7 mouse cellular contexts compared by ENCODE assay signal in genomic region chr17:28517441-28517955, GRCm38 (mm10). TPM values are rescaled to one million over a fixed set of nuclear protein-coding genes. Genes with fewer than 3 reads are reported as not detected.
DNase-seq lines count a peak whose midpoint lies in the region; ATAC-seq lines count a peak whose summit lies in the region.

Fkbp5 (minus strand) TSS chr17:28517527.

- DNase-seq in R1 (ENCODE audit: low read depth, low spot score) = peak; percentile 82
- DNase-seq in gastrocnemius, postnatal 25 days = peak; percentile 94
- no peak for DNase-seq in left cerebral cortex, postnatal 36 days (ENCODE audit: low spot score in 2 of 2)
- DNase-seq in right cerebral cortex, postnatal 25 days = peak; percentile 43

- peak within 1 kb of the TSS; percentile 94 for H3K4me2 ChIP-seq in hindbrain, embryonic 16.5 days (ENCODE audit: low read length)

- H3K9me3 ChIP-seq in hindbrain, embryonic 16.5 days (ENCODE audit: control insufficient read depth, low read length) = no peaks in the 10 kb centered on the region

- peak within 1 kb of the TSS; percentile 77 for H3K9ac ChIP-seq in hindbrain, embryonic 16.5 days (ENCODE audit: low read depth, low read length)

- H3K36me3 ChIP-seq in hindbrain, embryonic 16.5 days (ENCODE audit: control insufficient read depth, insufficient read depth, low read length) = no peaks in the 10 kb centered on the region

- H3K4me1 ChIP-seq in brown adipose tissue, adult 24 weeks (ENCODE audit: control insufficient read depth, insufficient read depth, insufficient read length, low read length) = peaks cover 17% of the 10 kb centered on the region
- peaks cover 18% of the 10 kb centered on the region for H3K4me1 ChIP-seq in hindbrain, embryonic 16.5 days (ENCODE audit: control insufficient read depth, insufficient read depth, low read depth, low read length)

- intact Hi-C loops in left cerebral cortex, postnatal 36 days (cut with DNase I) = no loop called here

- WGBS in hindbrain, embryonic 16.5 days = under 1% methylated on average over 16 of the region's 16 CpGs

- peak within 1 kb of the TSS; percentile 72 for H3K27ac ChIP-seq in brown adipose tissue, adult 24 weeks (replicated peaks; ENCODE audit: low read depth, low read length)
- H3K27ac ChIP-seq in hindbrain, embryonic 16.5 days (ENCODE audit: low read depth, low read length) = peak within 1 kb of the TSS; percentile 72

- no peak for ATAC-seq in hindbrain, embryonic 16.5 days
- no peak for ATAC-seq in megakaryocyte progenitor cell, adult 5-6 weeks (replicated peaks; ENCODE audit: poor library complexity)

- H3K27me3 ChIP-seq in hindbrain, embryonic 16.5 days (replicated peaks; ENCODE audit: control insufficient read depth, insufficient read depth, low read length) = peaks cover 6% of the 10 kb centered on the region

- peak within 1 kb of the TSS; percentile 65 for H3K4me3 ChIP-seq in brown adipose tissue, adult 24 weeks (ENCODE audit: insufficient read depth, low read depth, low read length)
- H3K4me3 ChIP-seq in hindbrain, embryonic 16.5 days (ENCODE audit: low read length) = peak within 1 kb of the TSS; percentile 53

RNA-seq across cellular contexts. Expression of gene Fkbp5, which starts in this region (rescaled TPM):
- polyA plus RNA-seq in brown adipose tissue, adult 24 weeks (2012; ENCODE audit: insufficient read depth, insufficient read length, missing spikeins) = 3.9 and 4.1 TPM in 2 replicates
- 10 to 100 TPM; 61.0 to 63.6 TPM for total RNA-seq in gastrocnemius, postnatal 25 days (2021)
- polyA plus RNA-seq in hindbrain, embryonic 16.5 days (2015; fragmentation: Nextera tagmentation; extraction: Ambion mirVana) = 26.7 and 30.8 TPM in 2 replicates
- total RNA-seq in left cerebral cortex, postnatal 36 days (2021) = 10 to 100 TPM; 40.4 to 69.3 TPM
- 25.8 and 30.0 TPM in 2 replicates for total RNA-seq in megakaryocyte progenitor cell, adult 5-6 weeks (2015)
- 40.2 and 58.9 TPM in 2 replicates for total RNA-seq in megakaryocyte progenitor cell, adult 5-6 weeks (2017)

Comparison
In these comparisons a context has a peak if more than half of its experiments do, and no peak if none do; other contexts are left out.
1. DNase-seq: peak in R1 (single experiment), gastrocnemius, postnatal 25 days (single experiment) and right cerebral cortex, postnatal 25 days (single experiment); none in left cerebral cortex, postnatal 36 days (0 of 2).